Mouse (Mus musculus) hindbrain, embryonic 11.5 days (tissue): Measurements from ENCODE around the gene Stmn1. TPM values are rescaled to one million over a fixed set of nuclear protein-coding genes. Genes with fewer than 3 reads are reported as not detected.

Experiments used
- ATAC-seq: fragments of 200-750 bp; cut with Nextera tagmentation; 2 replicates; pipeline ENCODE4 v1.8.0; 2017; ENCODE audit warnings: mild to moderate bottlenecking, moderate TSS enrichment, moderate library complexity; ENCODE audit not compliant: low FRiP score
- DNase-seq: peaks from one replicate; pipeline ENCODE4 v3.0.0-alpha.2; 2015; ENCODE audit warnings: low spot score
- H3K27ac ChIP-seq: fragments of 300-500 bp; sonication (generic); 2 replicates; pipeline ENCODE4 v1.5.1; 2014; ENCODE audit warnings: mild to moderate bottlenecking, low read depth, low read length
- H3K27me3 ChIP-seq: fragments of 300-500 bp; sonication (generic); 2 replicates; pipeline ENCODE4 v1.6.1; 2014; ENCODE audit warnings: mild to moderate bottlenecking, low read length, moderate library complexity, mixed read lengths; ENCODE audit not compliant: control insufficient read depth, insufficient read depth
- H3K36me3 ChIP-seq: fragments of 300-500 bp; sonication (generic); 2 replicates; pipeline ENCODE4 v1.6.1; 2014; ENCODE audit warnings: mild to moderate bottlenecking, low read length, moderate library complexity, mixed read lengths; ENCODE audit not compliant: control insufficient read depth, insufficient read depth
- H3K4me1 ChIP-seq: fragments of 300-500 bp; sonication (generic); replicated peaks from 2 replicates; pipeline ENCODE4 v1.6.1; 2014; ENCODE audit warnings: low read length, mixed read lengths; ENCODE audit not compliant: control insufficient read depth, insufficient read depth
- H3K4me2 ChIP-seq: fragments of 300-500 bp; sonication (generic); replicated peaks from 2 replicates; pipeline ENCODE4 v1.6.1; 2014; ENCODE audit warnings: mild to moderate bottlenecking, low read depth, low read length
- H3K4me3 ChIP-seq: fragments of 300-500 bp; sonication (generic); 2 replicates; pipeline ENCODE4 v1.5.1; 2014; ENCODE audit warnings: low read depth, low read length
- H3K9ac ChIP-seq: fragments of 300-500 bp; sonication (generic); 2 replicates; pipeline ENCODE4 v1.6.1; 2014; ENCODE audit warnings: low read depth, low read length
- H3K9me3 ChIP-seq: fragments of 300-500 bp; sonication (generic); 2 replicates; pipeline ENCODE4 v1.6.1; 2016; ENCODE audit warnings: low read length; ENCODE audit not compliant: control insufficient read depth
- WGBS: fragments of 180-500 bp; shearing (Covaris S2); extraction: QIAGEN DNeasy Blood & Tissue Kit; methylation state at CpG from one replicate; pipeline ENCODE4 v1.1.7; 2014; 5-methylcytosine and 5-hydroxymethylcytosine counted together
- polyA plus RNA-seq: library from polyadenylated mRNA; unstranded; fragments of >200 nt; fragmentation: Nextera tagmentation; extraction: Ambion mirVana; gene quantifications from 2 replicates; pipeline ENCODE4 v1.2.1, GENCODE M21; 2014

The Stmn1 gene
- polyA plus RNA-seq, 1 experiment from 2014 or later, result 4,492 TPM

GRCm38 (mm10) chr4:134518541-134518940 lies 50.4 kb downstream of the Stmn1 start:
- Histone ChIP-seq H3K27ac (no peak overlapping the region), H3K4me1 (no peaks in the 10 kb centered on the region), H3K27me3 (no peaks in the 10 kb centered on the region), H3K9me3 (no peaks in the 10 kb centered on the region), H3K9ac (no peak overlapping the region), H3K4me2 (no peak overlapping the region), H3K4me3 (no peak overlapping the region), H3K36me3 (no peaks in the 10 kb centered on the region)
- ATAC-seq, result no peak
- 96% methylated on average over 4 of the region's 4 CpGs for WGBS
- no peak for DNase-seq

- Histone ChIP-seq H3K4me1 (no peaks in the 10 kb centered on the region), H3K9ac (no peak overlapping the region), H3K4me3 (no peak overlapping the region), H3K9me3 (no peaks in the 10 kb centered on the region), H3K27ac (no peak overlapping the region), H3K36me3 (no peaks in the 10 kb centered on the region), H3K27me3 (no peaks in the 10 kb centered on the region), H3K4me2 (no peak overlapping the region)
- ATAC-seq (no peak), DNase-seq (no peak)
Measured at GRCm38 (mm10) chr4:134519281-134519680, 51.2 kb downstream of the Stmn1 start.

Other genes starting within 250 kb of the Stmn1 start
- gene Catsper4, start 240.9 kb upstream of the Stmn1 start, polyA plus RNA-seq, result not detected in 2 replicates
- gene Cnksr1, start 229.9 kb upstream of the Stmn1 start, polyA plus RNA-seq, result 0.14 and 0.28 TPM in 2 replicates
- 0.20 and 0.32 TPM in 2 replicates for gene E130218I03Rik, start 224.7 kb upstream of the Stmn1 start, polyA plus RNA-seq
- gene Zfp593, start 222.7 kb upstream of the Stmn1 start, polyA plus RNA-seq, result 18.3 and 20.4 TPM in 2 replicates
- 0.42 and 0.56 TPM in 2 replicates for gene Gm30191, start 221.4 kb upstream of the Stmn1 start, polyA plus RNA-seq
- 5.1 and 5.7 TPM in 2 replicates for gene Grrp1, start 214.2 kb upstream of the Stmn1 start, polyA plus RNA-seq
- 23.5 and 25.1 TPM in 2 replicates for gene Pdik1l, start 180.4 kb upstream of the Stmn1 start, polyA plus RNA-seq
- gene Trim63, start 153.2 kb upstream of the Stmn1 start, polyA plus RNA-seq, result 0.12 and 0.32 TPM in 2 replicates
- not detected in 2 replicates for gene Slc30a2, start 125.1 kb upstream of the Stmn1 start, polyA plus RNA-seq
- gene Extl1, start 84.5 kb upstream of the Stmn1 start, polyA plus RNA-seq, result 0.18 and 0.26 TPM in 2 replicates
- gene Pafah2, start 72.0 kb upstream of the Stmn1 start, polyA plus RNA-seq, result 7.9 and 10.2 TPM in 2 replicates
- 1.7 and 2.5 TPM in 2 replicates for gene Paqr7, start 28.4 kb downstream of the Stmn1 start, polyA plus RNA-seq
- gene Aunip, start 42.7 kb downstream of the Stmn1 start, polyA plus RNA-seq, result 4.4 and 6.1 TPM in 2 replicates
- 136 and 138 TPM in 2 replicates for gene Mtfr1l, start 67.1 kb downstream of the Stmn1 start, polyA plus RNA-seq
- 16.7 and 22.7 TPM in 2 replicates for gene Selenon, start 83.8 kb downstream of the Stmn1 start, polyA plus RNA-seq
- 3.8 and 5.3 TPM in 2 replicates for gene Man1c1, start 236.0 kb downstream of the Stmn1 start, polyA plus RNA-seq